Mouse (Mus musculus) pancreas, adult 10 weeks (tissue): Measurements from ENCODE around the gene Olfr1006. TPM values are rescaled to one million over a fixed set of nuclear protein-coding genes. Genes with fewer than 3 reads are reported as not detected.

Experiments
- polyA plus RNA-seq: library from polyadenylated mRNA; stranded (reverse); fragments of 350-450 nt; fragmentation: Illumina TruSeq; extraction: RNeasy Lipid Tissue Mini Kit (QIAGEN cat#74804); gene quantifications from one replicate; pipeline ENCODE4 v1.2.3, GENCODE M21; 2015; ENCODE audit warnings: low read depth, low replicate concordance; ENCODE audit not compliant: insufficient read depth

Gene Olfr1006
- polyA plus RNA-seq, result not detected

GRCm38 (mm10) chr2:85678667-85679066 lies at the start of gene Olfr1006:
Olfr1006 (minus strand) TSS chr2:85678767.

GRCm38 (mm10) chr2:85715119-85715518 lies 36.6 kb upstream of the Olfr1006 start, which contains the start of gene Olfr1009:
Olfr1009 (plus strand) TSS chr2:85715419.

GRCm38 (mm10) chr2:85689131-85689530 lies 10.6 kb upstream of the Olfr1006 start, which contains the start of gene Olfr1008:
Olfr1008 (plus strand) TSS chr2:85689431.

GRCm38 (mm10) chr2:85664355-85664754 lies 14.2 kb downstream of the Olfr1006 start, which contains the start of gene Olfr154:
Olfr154 (minus strand) TSS chr2:85664455.

GRCm38 (mm10) chr2:85650604-85651003 lies 28.0 kb downstream of the Olfr1006 start, which contains the start of gene Olfr1002:
Olfr1002 (minus strand) TSS chr2:85650704.

Other genes with a start within 250 kb of the Olfr1006 start
- not detected for gene Olfr994, start 242.3 kb downstream of the Olfr1006 start, polyA plus RNA-seq
- gene Olfr995, start 235.1 kb downstream of the Olfr1006 start, polyA plus RNA-seq, result not detected
- gene 4833423E24Rik, start 159.7 kb downstream of the Olfr1006 start, polyA plus RNA-seq, result not detected
- not detected for gene Olfr996, start 99.6 kb downstream of the Olfr1006 start, polyA plus RNA-seq
- not detected for gene Olfr998, start 89.8 kb downstream of the Olfr1006 start, polyA plus RNA-seq
- not detected for gene Olfr1000, start 66.9 kb downstream of the Olfr1006 start, polyA plus RNA-seq
- gene Olfr1002, start 28.1 kb downstream of the Olfr1006 start, polyA plus RNA-seq, result not detected
- not detected for gene Olfr154, start 14.3 kb downstream of the Olfr1006 start, polyA plus RNA-seq
- not detected for gene Olfr1008, start 10.7 kb upstream of the Olfr1006 start, polyA plus RNA-seq
- not detected for gene Olfr1009, start 36.7 kb upstream of the Olfr1006 start, polyA plus RNA-seq
- not detected for gene Olfr1012, start 84.0 kb upstream of the Olfr1006 start, polyA plus RNA-seq
- gene Olfr1013, start 88.3 kb upstream of the Olfr1006 start, polyA plus RNA-seq, result not detected
- gene Olfr1014, start 93.9 kb upstream of the Olfr1006 start, polyA plus RNA-seq, result not detected
- not detected for gene Olfr1015, start 103.2 kb upstream of the Olfr1006 start, polyA plus RNA-seq
- not detected for gene Olfr1016, start 123.8 kb upstream of the Olfr1006 start, polyA plus RNA-seq
- gene Olfr1018, start 139.7 kb upstream of the Olfr1006 start, polyA plus RNA-seq, result not detected
- not detected for gene Olfr1019, start 166.7 kb upstream of the Olfr1006 start, polyA plus RNA-seq
- gene Olfr1020, start 168.3 kb upstream of the Olfr1006 start, polyA plus RNA-seq, result not detected
- not detected for gene Olfr1022, start 189.8 kb upstream of the Olfr1006 start, polyA plus RNA-seq
- not detected for gene Olfr1023, start 206.9 kb upstream of the Olfr1006 start, polyA plus RNA-seq
- not detected for gene Olfr1024, start 226.3 kb upstream of the Olfr1006 start, polyA plus RNA-seq
- gene Olfr1025-ps1, start 236.4 kb upstream of the Olfr1006 start, polyA plus RNA-seq, result not detected
- not detected for gene Olfr1026, start 242.8 kb upstream of the Olfr1006 start, polyA plus RNA-seq